Mouse (Mus musculus): ENCODE results near the gene Clcf1.

Clcf1 gene

DNA sequence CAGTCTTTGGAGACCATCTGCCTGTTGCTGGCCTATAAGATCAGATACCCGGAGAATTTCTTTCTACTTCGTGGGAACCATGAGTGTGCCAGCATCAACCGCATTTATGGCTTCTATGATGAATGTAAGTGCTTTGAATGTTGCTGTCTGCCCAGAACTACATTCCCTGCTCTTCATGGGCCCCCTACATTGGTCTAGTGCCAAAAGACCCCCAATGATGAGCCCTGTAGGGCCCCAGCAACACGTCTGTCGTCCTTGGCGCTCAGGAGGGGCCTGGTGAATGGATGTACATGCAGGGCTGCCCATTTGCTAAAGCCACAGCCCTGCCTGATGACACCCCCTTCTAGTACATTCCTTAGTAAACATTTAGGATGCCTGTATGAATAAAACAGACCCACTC, 20.9 kb upstream of the Clcf1 start:
- no peak for DNase-seq (ENCODE audit: low read depth)

DNA sequence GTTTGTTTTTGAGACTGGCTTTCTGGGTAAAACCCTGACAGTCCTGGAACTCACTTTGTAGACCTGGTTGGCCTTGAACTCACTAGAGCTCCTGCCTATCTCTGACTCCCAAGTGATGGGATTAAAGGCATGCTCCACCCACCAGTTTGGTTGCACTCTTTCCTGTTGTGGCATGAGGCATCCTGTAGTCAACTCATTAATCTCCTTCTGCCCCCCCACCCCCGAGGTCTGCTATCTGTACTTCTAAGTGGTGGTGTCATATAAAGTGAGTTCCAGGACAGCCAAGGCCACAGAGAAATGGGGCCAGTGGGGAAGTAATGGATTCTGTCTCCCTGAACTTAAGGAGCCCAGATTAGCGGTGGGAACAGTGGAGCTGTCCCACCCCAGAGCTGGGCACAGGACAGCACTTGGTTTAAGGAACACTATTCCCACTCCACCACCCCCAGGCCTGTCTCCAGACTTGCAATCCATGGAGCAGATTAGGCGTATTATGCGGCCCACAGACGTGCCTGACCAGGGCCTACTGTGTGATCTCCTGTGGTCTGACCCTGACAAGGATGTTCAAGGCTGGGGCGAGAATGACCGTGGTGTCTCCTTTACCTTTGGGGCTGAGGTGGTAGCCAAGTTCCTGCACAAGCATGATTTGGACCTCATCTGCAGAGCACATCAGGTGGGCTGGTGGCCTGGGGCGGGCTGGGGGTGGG, 19.9 kb upstream of the Clcf1 start:
- peak; percentile 45 for DNase-seq (ENCODE audit: low read depth)

DNA sequence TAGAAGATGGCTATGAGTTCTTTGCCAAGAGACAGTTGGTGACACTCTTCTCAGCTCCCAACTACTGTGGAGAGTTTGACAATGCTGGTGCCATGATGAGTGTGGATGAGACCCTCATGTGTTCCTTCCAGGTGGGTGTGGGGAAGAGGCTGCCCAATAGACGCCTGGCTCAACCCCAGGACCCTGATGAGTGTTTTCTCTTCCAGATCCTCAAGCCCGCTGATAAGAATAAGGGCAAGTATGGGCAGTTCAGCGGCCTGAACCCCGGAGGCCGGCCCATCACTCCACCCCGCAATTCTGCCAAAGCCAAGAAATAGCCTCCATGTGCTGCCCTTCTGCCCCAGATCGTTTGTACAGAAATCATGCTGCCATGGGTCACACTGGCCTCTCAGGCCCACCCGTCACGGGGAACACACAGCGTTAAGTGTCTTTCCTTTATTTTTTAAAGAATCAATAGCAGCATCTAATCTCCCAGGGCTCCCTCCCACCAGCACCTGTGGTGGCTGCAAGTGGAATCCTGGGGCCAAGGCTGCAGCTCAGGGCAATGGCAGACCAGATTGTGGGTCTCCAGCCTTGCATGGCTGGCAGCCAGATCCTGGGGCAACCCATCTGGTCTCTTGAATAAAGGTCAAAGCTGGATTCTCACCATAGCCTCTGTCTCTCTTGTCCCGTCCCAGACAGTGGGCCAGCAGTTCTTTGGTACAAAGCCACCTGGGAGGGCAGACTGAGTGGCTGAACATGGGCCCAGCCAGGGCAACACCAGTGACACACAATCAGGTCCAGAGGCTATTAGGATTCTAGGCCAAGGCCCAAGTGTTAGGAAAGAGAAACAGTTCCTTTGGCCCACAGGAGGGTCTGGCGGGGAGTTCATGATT, 19.0 kb upstream of the Clcf1 start:
- no peak for DNase-seq (ENCODE audit: low read depth)

DNA sequence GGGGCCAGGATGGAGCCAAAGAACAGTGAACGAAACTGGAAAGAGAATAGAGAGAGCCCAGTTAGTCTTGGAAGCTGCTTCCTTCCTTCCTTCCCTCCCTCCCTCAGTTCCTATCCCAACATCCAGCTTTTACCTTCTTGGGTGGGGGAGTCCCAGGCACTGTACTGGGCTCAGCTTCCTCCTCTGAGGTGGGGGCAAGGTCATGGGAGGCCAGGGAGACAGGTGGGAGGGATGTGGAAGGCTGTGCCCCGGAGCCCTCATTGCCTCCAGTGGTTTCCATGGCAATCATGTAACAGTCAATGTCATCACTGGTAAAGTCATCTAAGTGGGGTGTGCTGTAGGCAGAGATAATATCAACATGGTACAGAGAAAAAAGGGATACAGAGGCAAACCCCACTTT, 18.0 kb upstream of the Clcf1 start:
- DNase-seq (ENCODE audit: low read depth) = no peak

DNA sequence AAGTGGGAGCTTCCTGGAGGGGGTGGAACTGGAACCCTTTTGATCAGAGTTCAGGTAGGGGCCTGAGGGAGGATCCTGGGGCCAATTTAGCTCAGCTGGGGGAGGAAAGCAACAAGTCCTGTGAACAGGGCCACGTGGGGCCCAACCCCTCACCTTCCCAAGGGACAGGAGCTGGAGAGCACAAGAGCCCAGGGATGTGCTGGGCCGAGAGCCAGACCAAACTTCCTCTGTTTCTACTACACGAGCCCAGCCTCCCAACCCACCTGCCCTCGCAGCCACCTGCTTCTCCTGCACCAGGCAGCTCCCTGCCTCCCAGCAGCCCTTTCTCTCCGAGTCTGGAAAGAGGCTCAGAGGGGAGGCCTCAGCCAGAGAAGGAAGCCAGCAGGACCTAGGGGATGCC, 17.5 kb upstream of the Clcf1 start:
- no peak for DNase-seq (ENCODE audit: low read depth)

DNA sequence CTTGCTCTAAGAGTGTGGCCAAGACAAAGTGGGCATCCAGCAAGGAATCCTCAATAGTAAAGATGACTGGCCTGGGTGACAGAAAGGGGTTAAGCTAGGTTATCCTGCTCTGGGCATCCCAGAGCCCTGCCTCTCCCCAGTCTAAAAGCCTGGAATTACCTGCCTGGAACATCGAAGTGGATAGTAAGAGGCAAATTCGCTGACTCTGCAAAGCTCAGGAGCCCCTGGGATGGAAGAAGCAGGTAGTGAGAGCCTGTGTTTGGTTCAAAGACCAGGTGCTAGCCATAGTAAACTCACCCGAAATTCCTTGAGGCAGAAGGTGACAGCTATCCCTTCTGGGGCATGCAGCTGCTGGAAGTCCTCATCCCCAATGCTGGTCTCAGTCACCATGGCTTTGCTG, 16.9 kb upstream of the Clcf1 start:
- DNase-seq (ENCODE audit: low read depth) = no peak

DNA sequence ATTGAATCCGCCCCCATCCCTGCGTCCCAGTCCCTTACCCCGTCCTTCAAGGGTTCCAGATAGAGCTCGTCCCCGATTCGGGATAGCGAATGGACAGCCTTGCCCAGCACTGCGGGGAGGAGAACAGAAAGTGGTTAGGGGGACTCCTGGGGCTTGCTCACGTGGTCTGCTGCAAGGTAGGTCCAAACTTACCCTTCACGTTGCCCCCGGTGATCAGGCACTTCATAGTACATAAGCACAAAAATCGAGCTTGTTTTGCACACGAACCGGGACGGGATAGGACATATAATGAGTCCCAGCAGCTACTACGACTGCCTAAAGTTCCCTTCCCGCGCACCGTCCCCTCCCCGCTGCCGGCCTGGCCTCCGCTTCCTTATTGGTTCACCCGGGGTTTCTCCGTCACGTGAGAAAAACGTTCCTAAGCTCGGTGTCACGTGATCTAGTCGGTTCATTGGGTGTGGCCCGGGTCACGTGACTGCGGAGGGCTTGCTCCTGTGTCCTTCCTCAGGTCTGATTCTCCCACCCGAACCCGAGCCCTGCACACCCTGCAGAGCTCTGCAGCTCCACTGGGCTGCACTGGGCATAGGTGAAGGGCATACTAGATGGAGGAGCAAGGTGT, 12.6 kb upstream of the Clcf1 start, which contains the start of gene Rad9a:
Gene Rad9a, minus strand, starts transcription at position 372 of the 619 bp plus-strand sequence.
- DNase-seq (ENCODE audit: low read depth) = peak; percentile 98

DNA sequence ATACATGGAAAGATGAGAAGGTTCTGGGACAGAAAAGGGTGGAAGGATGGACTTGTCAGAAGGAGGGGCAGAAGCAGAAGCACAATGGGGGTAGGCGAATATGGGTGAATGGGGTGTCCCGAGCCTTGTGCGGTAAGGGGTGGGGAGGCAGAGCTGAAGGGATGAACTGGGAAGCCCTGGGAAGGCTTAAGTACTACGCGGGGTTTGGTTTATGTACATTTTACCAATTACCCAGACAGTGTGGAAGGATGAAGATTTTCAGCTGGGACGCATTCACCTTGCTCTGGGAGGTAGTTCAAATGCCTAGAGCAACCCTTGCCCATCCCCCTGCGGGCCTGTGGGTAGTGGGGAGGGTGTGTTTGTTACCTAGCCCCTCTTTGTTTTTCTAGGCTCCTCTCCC, 11.9 kb upstream of the Clcf1 start:
- DNase-seq (ENCODE audit: low read depth) = peak; percentile 47

DNA sequence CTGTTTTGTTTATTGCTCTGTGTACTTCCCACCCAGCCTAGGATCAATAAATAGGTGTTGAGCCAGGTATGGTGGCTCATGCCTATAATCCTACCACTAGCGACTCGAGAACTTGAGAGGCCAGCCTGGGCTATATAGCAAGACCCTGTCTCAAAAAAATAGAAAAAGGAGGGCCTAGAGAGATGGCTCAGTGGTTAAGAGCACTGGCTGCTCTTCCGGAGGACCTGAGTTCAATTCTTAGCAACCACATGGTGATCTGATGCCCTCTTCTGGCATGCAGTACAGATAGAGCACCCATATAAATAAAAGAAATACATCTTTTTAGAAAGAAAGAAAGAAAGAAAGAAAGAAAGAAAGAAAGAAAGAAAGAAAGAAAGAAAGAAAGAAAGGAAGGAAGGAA, 10.9 kb upstream of the Clcf1 start:
- DNase-seq (ENCODE audit: low read depth) = peak; percentile 77

DNA sequence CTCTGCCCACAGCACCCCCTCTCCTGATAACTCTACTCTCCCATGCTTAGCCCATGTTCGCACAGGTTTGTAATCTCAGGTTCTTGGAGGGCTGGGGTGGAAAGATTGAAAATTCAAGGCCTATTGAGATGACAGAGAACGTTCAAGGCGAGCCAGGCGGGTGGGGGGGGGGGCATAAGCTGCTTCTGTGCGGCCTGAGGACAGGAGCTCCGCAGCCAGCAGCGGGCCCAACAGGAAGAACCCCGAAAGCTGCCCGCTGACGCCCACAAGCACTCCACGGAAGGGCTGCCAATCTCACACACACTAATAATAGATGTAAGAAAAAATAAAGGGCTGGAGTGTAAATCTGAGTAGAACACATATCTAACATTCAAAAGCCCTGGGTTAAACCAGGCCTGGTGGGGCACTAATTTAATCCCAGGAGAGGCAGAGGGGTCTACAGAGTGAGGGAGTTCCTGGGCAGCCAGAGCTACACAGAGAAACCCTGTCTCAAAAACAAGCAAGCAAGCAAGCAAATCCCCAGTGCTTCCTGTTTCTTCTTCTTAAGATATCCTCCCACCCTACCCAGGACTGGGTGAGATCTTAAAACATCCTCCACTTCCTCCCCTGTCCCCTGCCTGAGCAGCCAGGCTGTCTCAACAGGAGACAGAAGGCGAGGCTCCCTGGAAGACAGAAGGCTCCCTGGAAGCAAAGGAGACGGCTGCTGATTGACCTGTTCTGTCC, 10.3 kb upstream of the Clcf1 start:
- peak; percentile 72 for DNase-seq (ENCODE audit: low read depth)

DNA sequence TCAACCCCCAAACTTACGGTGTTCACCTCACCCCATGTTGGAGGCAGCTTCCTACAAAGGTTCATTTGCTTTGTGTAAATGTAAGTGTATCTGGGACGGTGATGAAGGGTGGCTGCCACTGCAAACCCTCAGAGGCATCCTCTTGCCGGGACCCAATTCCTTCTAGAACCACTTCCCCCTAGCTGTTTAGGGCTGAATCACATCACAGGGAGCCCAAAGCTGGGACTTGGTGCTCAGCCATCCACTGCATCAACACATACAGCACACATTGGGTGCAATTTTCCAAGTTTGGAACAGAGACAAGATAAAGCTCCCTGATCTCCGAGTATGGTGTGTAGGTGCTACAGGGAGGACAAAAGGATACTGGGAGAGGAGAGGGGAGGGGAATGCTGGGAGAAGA, 9.1 kb upstream of the Clcf1 start:
- DNase-seq (ENCODE audit: low read depth) = no peak

DNA sequence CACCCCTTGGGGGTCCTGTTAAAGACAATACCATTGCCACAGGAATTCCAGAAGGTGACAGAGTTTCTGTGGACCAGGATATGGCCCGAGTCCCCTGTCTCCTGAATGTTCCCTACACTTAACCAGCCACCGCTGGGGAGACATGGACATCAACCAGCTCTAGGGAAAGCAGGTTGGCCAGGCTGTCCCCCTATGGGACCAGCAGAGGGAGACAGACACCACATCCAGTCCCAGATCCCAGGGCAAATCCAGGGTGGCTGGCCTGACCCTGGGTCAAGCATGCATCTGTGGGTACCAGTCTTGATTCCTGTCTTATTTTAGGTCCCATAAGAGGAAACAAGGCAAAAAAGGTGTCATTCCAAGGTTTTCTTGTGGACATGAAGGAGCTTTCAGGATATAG, 7.1 kb upstream of the Clcf1 start:
- peak; percentile 83 for DNase-seq (ENCODE audit: low read depth)

DNA sequence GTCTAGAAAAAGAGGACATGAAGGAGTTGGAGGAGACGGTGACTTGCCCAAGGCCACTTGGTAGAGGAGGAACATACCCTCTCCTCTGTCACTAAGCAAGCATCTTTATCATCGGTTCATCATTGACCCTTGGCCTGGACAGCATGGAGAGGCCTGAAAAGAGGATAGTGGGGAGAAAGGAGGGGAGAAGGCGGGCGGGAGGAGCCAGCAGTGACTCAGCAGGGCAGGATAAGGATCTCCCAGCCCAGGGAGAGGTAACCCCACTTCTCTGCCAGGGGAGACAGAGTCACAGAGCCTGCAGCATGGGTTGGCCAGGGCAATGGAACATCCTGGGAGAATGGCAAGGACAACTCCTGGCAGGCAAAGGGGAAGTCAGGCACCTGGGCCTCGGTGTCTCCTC, 5.5 kb upstream of the Clcf1 start:
- no peak for DNase-seq (ENCODE audit: low read depth)

DNA sequence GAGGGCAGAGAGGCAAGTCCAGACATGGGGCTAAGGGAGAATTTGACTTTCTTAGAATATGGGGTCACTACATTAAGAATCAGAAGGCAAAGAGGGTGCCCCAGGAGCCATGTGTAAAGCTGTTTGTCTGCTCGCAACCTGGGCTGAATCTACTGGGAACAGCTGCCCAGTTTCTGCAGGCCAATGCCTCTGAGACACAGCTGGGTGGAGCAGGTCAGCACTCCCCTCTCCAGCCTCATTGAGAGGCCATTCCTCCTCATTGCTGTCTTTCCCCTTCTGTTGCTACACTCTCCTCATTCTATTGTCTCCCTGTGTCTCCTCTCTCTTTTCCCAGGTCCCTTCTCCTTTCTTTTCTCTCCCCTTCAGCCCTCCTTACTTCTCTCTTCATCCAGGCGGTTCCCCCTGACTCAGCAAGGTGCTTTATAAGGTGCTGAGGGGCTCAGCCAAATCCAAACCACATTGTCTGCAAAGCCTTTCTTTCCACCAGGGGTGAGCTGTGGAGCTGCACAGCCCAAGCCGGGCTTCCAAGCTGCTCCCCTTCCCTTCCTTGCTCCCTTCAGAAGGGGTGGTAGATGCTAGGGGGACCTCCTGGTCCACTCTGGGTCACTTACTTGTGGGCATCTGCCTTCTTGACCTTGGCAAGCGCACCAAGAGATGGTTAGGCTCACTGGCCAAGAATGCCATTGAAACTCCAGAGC, 2.0 kb upstream of the Clcf1 start:
- no peak for DNase-seq (ENCODE audit: low read depth)

DNA sequence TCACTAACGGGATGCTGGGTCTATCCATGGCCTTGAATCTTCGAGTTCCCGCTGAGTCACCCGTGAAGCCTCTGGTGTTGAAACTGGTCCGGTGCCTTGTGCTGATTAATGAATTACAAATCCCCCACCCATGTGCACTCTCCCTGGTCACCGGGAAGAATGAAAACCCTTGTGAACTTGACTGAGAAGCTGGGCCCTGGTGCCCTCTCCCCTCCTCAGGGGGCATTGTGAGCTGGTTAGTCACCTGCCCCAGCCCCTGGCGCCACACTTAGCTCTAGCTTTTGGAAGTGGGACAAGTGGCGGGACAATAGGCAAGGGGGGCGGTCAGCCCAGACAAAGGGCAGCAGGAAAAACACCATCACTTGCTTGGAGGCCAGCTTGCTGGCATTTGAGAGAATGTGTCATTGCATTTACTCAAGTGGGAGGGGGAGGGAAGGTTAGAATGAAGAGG, 489 bp upstream of the Clcf1 start:
- DNase-seq (ENCODE audit: low read depth) = peak; percentile 58

DNA sequence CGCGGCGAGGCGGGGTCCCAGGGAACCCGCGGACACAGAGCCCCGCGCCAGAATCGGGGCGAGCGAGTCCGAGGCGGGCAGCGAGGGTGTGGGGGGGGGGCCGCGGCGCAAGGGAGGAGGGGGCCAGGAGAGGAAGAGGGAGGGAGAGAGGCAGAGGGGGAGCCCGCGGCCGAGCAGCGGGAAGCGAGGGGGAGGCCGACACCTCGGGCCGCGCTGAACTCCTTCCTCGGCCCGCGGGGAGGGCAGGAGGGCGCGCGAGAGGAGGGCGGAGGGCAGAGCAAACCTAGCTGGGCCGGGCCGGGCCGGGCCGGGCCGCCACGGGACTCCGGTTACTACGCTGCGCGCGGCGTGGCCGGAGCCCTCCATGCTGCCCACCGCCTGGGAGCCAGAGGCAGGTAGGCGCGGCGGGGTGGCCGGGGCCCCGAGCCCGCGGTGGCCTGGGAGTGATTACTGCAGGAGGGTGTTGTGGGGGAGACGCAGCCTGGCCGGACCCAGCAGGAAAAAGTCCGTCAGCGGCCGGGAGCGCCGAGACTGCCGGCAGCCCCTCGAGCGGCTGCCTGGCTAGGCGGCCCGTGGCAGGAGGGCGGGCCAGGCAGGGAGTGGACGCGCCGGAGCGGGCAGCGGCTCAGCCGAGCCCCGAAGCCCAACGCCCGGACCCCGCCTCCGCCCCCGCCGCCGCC, 873 bp downstream of the Clcf1 start:
- peak; percentile 56 for DNase-seq (ENCODE audit: low read depth)

DNA sequence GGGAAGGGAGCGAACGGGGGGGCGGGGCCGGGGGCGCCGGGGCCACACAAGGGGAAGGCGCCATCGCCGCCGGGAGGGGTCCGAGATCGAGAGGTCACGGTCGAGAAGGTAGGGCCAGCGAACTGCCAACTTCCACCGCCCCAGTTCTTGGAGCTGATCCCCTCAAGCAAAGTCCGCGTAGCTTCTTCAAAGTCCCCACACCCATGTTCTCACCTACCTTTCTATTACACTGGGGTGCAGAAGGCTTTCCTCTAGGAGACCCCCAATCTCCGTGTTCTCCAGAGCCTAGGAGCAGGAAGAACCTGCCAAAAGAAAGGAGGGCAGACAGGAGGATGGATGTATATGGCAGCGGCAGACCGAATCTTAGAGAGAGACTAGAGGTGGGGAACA, 1.4 kb downstream of the Clcf1 start:
- DNase-seq (ENCODE audit: low read depth) = peak; percentile 46

DNA sequence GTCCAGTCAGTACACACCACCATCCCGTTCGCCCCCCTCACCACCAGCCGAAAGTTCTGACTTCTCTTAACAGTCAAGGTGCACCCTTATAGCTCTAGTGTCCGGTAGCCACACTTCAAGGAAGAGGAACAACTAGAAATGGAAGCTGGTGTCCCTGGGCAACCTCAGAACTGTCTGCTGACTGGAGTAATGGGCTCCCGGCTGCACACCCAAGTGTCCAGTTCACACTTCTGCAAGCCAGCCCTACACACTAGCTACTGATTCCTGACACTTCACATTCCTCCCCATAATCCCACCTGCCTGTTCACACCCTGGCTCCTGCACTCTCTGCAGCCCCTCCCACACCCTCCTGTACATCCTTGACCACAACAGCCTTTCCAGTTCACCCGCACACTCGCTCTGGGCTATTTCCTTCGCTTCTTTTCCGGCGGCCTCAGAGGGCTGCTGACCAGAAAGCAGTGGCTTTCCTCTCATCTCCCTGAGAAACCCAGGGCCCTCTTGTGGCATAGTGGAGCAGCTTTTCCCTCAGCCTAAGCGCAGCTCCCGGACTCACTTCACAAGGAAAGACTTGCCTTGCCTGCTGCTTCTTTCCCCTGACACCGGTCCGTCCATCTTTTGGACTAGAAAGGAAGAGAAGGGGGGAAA, 2.1 kb downstream of the Clcf1 start:
- peak; percentile 35 for DNase-seq (ENCODE audit: low read depth)

DNA sequence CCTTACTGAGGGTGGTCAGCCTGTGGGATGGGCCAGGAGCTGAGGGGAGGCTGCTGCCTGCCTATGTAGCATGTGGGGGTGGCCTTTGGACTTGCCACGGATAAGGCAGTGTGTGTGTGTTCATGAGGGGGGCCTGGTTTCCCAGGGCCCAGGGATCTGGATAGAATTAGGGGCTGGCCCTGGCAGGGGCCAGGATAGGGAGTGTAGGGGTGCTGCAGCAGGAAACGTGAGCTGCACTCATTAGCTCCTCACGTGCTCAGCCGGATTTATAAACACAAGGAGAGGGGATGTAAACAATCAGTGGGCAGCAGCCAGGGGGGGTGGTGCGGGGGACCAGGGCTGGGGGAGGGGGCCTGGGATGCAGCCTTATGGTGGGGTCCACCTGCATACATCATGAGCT, 3.1 kb downstream of the Clcf1 start:
- no peak for DNase-seq (ENCODE audit: low read depth)

DNA sequence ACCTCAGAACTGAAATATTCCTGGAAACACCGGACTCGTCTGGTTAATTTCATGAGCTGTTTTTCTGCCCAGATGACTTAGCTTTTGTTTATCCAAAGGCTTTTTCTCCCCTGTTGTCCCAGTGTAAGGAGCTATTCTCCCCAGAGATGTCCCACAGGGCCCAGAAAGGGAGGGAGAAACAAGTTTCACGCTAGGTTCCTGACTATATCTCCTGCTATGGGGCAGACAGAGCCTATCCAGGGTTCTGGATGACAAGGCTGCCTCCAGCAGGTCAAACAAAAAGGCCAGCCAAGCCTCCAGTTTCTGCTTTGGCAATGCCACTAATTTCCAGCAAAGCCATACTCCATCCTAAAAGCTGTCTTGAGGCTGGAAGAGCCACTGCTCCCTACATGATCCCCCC, 3.8 kb downstream of the Clcf1 start:
- DNase-seq (ENCODE audit: low read depth) = no peak

DNA sequence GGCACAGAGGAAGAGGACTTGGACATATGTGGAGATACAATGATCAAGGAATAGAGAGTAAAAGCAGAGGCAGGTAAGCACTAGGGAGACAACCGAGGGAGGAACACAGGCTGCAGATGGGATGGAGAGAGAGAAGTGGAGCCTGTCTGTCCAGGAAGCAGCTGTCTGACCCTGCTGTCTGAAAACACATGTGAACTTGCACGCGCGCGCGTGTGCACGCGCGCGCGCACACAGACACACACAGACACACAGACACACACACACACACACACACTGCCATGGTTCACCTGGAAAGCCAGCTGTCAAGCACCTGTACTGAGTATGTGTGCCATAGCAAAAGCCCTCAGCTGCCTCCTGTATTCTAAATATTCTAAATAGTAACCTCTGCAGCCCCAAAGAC, 4.3 kb downstream of the Clcf1 start:
- DNase-seq (ENCODE audit: low read depth) = no peak
